Mouse (Mus musculus): ENCODE measurements around the gene Tmprss9.

DNA sequence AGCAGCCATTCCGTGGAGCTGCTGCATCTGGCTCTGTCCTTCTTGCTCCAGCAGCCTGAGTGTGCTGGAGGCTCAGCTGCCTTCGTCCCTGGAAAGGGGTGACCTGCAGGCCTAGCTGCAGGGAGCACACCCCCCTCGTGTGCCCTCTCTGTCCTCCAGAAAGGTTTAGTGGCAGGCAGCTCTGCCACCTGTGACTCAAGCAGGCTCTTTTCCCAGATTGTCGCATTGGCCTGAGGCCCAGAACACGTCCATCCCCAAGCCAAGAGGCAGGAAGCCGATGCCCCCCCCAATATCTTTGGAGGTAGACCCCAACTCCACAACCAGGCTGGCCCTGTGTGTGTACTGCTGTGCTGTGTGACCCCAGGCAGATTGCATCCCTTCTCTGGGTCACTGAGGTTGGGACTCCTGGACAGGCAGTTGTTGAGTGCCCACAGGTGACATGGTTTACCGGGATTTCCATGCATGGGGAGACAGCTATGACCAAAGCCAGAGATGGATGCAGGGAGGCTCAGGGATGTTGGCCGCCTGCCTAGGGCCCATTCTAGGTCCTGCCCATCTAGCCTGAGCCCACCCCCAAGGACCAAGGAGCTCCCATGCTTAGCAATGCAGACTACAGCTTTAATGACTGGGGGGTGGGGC lies 26.5 kb upstream of the Tmprss9 start:
- TF ChIP-seq USF2 (conservative IDR thresholded peaks at IDR 0.05; ENCODE audit: low read depth, low read length) (no peak), CTCF (conservative IDR thresholded peaks at IDR 0.05 in 1 of 2, IDR thresholded peaks at IDR 0.05 in 1 of 2; ENCODE audit: low read depth in 2 of 2, low read length in 2 of 2) (no peak), RCOR1 (conservative IDR thresholded peaks at IDR 0.05; ENCODE audit: low read depth, low read length) (no peak), ZNF384 (IDR thresholded peaks at IDR 0.05; ENCODE audit: low read depth, low read length) (no peak), TBP (conservative IDR thresholded peaks at IDR 0.05; ENCODE audit: low read depth, low read length) (no peak), MAFK (IDR thresholded peaks at IDR 0.05; ENCODE audit: insufficient replicate concordance, low read length) (no peak), POLR2A (IDR thresholded peaks at IDR 0.05; ENCODE audit: low read depth, low read length) (no peak), EP300 (IDR thresholded peaks at IDR 0.05; ENCODE audit: low read length) (no peak), PAX5 (IDR thresholded peaks at IDR 0.05; ENCODE audit: low read length) (no peak), ELF1 (IDR thresholded peaks at IDR 0.05; ENCODE audit: low read depth, low read length) (no peak)

Measured in CH12.LX (cell line).